Mouse (Mus musculus) bone marrow, adult 2 months (tissue): ENCODE data around the gene Gna12. TPM values are rescaled to one million over a fixed set of nuclear protein-coding genes. Genes with fewer than 3 reads are reported as not detected.

ENCODE experiments used
- H3K27ac ChIP-seq: fragments of 200-500 bp; 2 replicates; pipeline ENCODE4 v1.5.1; 2012; ENCODE audit warnings: low read depth, mild to moderate bottlenecking, control low read depth, inconsistent platforms, low read length; ENCODE audit not compliant: control insufficient read depth, poor library complexity, insufficient read depth
- H3K4me1 ChIP-seq: fragments of 200-500 bp; 2 replicates; pipeline ENCODE4 v1.6.1; 2011; ENCODE audit warnings: low read length; ENCODE audit not compliant: control insufficient read depth, insufficient read depth
- H3K4me3 ChIP-seq: fragments of 200-500 bp; replicated peaks from 2 replicates; pipeline ENCODE3; 2011; ENCODE audit warnings: mild to moderate bottlenecking, low read depth, low read length, control low read depth; ENCODE audit not compliant: control insufficient read depth
- CTCF ChIP-seq: fragments of 200-500 bp; IDR thresholded peaks from 2 replicates; pipeline ENCODE4 v1.5.1; 2011; ENCODE audit warnings: low read length, control low read depth; ENCODE audit not compliant: control insufficient read depth, insufficient read depth
- POLR2A ChIP-seq: fragments of 200-500 bp; IDR thresholded peaks from 2 replicates; pipeline ENCODE4 v1.6.1; 2011; ENCODE audit warnings: low read depth, mild to moderate bottlenecking, control low read depth, low read length, borderline replicate concordance; ENCODE audit not compliant: control insufficient read depth
- WGBS: fragments of 180-500 bp; shearing (Covaris S2); methylation state at CpG from one replicate; pipeline ENCODE4 v1.1.7; 2018; 5-methylcytosine and 5-hydroxymethylcytosine counted together
- polyA plus RNA-seq: library from polyadenylated mRNA; stranded (reverse); fragments of >200 nt; gene quantifications from 2 replicates; pipeline ENCODE4 v1.2.4, GENCODE M21; 2011; ENCODE audit warnings: low replicate concordance; ENCODE audit not compliant: missing spikeins, insufficient read depth, insufficient read length

The Gna12 gene
- polyA plus RNA-seq, 1 experiment, result 15.8 TPM

DNA sequence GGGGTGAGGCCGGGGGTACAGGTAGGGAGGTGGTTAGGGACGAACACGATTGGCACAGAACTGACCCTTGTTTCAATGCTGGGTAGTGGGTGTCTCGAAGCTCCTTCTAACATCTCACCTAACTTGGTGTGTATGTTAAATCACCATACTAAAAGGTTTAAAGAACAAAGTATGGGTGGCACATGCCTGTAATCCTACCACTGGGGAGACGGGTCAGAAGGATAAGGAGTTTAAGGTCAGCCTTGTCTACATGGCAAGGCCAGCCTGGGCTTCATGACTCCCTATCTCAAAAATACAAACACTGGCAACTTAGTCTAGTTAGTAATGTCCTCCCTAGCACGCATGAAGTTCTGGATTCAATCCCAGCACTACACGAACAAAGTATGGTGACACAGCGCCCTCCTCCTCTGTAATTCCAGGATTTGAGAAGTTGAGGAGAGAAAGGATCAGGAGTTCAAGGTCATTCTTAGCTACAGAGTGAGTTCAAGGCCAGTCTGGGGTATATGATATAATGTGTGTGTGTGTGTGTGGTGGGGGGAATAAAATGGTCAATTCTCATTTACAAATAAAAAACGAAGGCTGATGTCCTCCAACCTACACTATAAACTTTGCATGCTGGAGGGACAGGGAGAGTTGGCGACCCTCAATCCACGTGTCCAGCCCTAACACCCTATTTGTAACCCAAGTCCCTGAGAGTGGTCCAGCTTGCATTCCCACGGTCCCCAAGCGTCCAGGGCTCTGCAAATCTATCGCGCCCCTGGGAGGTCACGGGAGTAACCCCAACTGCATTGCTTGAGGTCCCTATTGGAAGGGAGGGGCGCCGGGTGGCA is 935 bp downstream of the Gna12 start:
- TF ChIP-seq CTCF, result no peak
- no peak for TF ChIP-seq POLR2A
- H3K4me3 ChIP-seq, result peak overlapping the region; percentile 91
- WGBS, result 30% methylated on average over 18 of the region's 18 CpGs
- H3K4me1 ChIP-seq, result peaks cover 3% of the 10 kb centered on the region; the same call in 1 of the 2 replicates
- peak overlapping the region; percentile 84; the same call in 1 of the 2 replicates for H3K27ac ChIP-seq

DNA sequence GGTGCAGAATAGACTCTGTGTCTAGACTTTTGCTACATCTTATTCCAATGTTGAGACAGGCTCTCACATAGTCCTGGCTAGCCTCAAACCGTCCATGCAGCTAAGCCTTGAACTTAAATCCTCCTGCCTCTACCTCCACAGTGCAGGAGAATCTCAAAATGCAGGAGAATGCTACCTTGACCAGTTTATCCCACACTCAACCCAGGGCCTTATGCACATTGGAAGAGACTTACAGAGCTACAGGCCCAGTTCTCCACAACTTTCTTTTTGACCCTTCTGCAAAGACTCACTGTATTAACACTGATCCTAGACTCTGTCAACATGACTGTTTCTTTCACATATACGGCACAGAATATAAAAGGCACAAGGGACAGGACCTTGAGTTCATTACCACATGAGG is 1.9 kb downstream of the Gna12 start:
- Histone ChIP-seq H3K4me1 (peaks cover 3% of the 10 kb centered on the region; the same call in 1 of the 2 replicates), H3K4me3 (peak overlapping the region; percentile 26), H3K27ac (no peak overlapping the region)
- WGBS, result 70% methylated on average over 2 of the region's 2 CpGs
- TF ChIP-seq CTCF (no peak), POLR2A (no peak)

DNA sequence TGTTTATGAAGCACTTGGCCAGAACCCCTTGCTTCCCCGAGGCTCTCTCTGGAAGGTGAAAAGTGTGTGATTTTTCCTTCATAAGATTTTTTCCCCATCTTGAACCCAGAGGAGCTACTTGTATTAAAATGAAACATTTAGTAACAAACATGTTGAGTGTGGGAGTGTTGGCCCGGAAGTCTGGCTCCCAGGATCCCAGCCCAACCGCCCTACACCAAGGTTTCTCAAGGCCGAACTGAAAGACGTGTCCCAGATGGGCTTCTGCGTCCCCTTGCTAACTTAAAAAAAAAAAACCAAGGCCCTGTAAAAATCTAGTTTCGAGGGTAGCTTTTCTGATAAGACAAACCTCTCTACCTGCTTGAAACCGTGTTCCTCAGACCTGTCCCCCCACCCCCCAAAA is 2.3 kb downstream of the Gna12 start:
- TF ChIP-seq POLR2A (no peak), CTCF (no peak)
- Histone ChIP-seq H3K27ac (no peak overlapping the region), H3K4me3 (no peak overlapping the region), H3K4me1 (peaks cover 3% of the 10 kb centered on the region; the same call in 1 of the 2 replicates)
- WGBS, result 66% methylated on average over 8 of the region's 8 CpGs

DNA sequence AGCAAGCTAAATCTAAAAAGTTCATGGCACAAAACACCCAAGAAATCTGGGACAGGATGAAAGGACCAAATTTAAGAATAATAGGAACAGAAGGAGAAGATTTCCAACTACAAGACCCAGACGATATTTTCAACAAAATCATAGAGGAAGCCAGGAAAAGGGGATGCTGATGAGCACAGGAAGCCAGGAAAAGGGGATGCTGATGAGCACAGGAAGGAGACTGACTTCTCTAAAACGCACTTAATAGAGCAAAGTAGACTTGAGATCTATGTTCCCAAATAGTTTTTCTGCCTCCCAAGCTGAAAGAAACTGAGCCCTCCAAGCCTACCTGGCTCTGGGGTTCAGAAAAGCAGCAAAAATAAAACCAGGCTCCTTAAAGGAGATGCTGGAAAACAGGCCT is 2.8 kb downstream of the Gna12 start:
- Histone ChIP-seq H3K27ac (no peak overlapping the region), H3K4me1 (peaks cover 3% of the 10 kb centered on the region; the same call in 1 of the 2 replicates), H3K4me3 (no peak overlapping the region)
- TF ChIP-seq POLR2A (no peak), CTCF (no peak)
- WGBS, result 22% methylated on average over 2 of the region's 2 CpGs

DNA sequence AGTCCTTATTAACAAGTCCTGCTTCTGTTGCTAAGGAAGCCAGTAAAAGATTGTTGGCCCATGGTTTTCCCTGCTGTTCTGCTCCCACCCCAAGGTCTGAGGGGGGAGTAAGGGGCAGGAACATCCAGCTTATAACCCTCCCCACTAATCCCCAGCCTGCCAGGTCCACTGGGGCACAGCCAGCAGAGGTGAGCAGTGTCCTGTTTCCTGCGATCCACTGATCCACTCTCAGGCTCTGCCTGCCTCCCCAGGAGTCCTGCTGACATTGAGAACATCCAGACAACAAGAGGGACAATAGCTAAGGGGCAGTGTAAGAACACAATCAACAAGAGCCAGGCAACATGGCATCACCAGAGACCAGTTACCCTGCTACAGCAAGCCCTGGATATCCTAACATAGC is 3.4 kb downstream of the Gna12 start:
- 79% methylated on average over 1 of the region's 1 CpGs for WGBS

DNA sequence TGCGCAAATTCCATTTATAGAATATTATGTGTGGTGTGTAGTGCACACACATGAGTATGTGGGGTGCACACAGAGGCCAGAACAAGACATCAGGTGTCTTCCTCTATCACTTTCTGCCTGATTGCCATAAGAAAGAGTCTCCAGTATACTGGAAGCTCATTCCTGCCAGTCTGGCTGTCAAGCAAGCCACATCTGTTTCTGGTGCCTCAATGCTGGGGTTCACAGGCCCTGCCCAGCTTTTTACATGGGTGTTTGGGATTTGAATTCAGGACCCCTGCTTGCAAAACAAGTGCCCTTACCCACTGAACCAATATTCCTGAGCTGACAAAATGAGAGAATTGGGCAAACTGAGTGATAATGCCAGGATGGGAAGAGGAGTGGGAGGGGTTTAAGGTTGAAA is 4.1 kb downstream of the Gna12 start:
- WGBS, result 87% methylated on average over 1 of the region's 1 CpGs
- Histone ChIP-seq H3K4me3 (no peak overlapping the region), H3K4me1 (peaks cover 2% of the 10 kb centered on the region; the same call in 1 of the 2 replicates), H3K27ac (no peak overlapping the region)
- TF ChIP-seq POLR2A, result no peak
- no peak for TF ChIP-seq CTCF

More for the DNA sequence above, 3.4 kb downstream of the Gna12 start:
- Histone ChIP-seq H3K4me1 (peaks cover 3% of the 10 kb centered on the region; the same call in 1 of the 2 replicates), H3K4me3 (no peak overlapping the region), H3K27ac (no peak overlapping the region)
- TF ChIP-seq CTCF (no peak), POLR2A (no peak)

DNA sequence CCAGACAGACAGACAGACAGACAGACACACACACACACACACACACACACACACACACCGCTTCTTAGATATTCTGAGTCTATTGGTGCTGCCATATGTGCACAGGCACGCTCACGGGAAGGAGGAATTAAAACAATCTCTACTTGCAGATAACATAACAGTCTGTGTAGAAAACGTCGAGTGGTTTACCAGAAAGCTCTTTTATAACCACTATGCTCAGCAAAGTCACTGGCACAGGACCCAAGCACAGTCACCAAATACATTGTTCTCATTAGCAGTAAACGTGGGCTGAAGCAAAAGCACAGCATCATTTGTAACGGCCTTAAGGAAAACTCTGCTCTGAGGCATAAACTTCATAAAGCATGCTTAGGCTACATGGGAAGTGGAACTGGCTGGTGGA is 6.1 kb downstream of the Gna12 start:
- Histone ChIP-seq H3K27ac (no peak overlapping the region), H3K4me1 (no peaks in the 10 kb centered on the region; the same call in 1 of the 2 replicates), H3K4me3 (no peak overlapping the region)
- WGBS, result 52% methylated on average over 7 of the region's 7 CpGs
- no peak for TF ChIP-seq POLR2A
- no peak for TF ChIP-seq CTCF

DNA sequence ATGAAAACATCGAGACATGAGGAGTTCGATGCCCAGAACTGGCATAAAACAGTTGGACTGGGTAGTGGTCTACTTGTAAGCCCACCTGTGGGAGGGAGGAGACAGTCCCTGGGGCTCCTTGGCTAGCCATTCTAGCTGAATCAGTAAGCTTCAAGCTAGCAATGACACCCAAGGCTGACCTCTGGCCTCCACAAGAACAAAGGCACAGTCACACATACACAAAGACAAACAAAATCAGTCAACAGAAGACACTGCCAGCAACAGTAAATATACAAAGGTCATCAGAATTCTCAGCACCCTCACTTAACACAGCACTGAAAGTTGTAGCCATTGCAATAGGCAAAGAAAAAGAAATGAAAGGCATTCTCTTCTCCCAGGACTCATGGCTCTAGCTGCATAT is 6.8 kb downstream of the Gna12 start:
- no peak for TF ChIP-seq CTCF
- no peak for TF ChIP-seq POLR2A
- H3K4me3 ChIP-seq, result no peak overlapping the region
- H3K27ac ChIP-seq, result no peak overlapping the region
- WGBS, result 72% methylated on average over 2 of the region's 2 CpGs
- H3K4me1 ChIP-seq, result peaks cover 1% of the 10 kb centered on the region

DNA sequence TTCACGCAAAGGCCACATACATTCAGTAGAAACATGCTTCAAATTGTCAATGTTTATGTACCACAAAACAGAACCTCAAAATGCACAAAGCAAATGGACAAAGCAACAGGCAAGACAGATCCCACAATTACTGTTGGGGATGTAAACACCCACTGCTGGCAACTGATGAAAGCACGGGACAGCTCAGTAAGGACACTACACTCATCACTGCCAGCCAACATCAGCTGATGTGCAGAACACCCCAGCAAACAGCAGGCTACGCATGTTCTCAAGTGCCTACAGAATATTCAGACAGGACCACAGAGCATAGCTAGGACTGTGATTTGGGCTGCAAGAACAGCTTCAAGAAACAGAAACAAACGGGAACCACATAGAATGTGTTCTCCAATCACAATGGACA is 8.3 kb downstream of the Gna12 start:
- Histone ChIP-seq H3K27ac (no peak overlapping the region), H3K4me1 (peaks cover 4% of the 10 kb centered on the region)
- WGBS, result 86% methylated on average over 4 of the region's 4 CpGs

More for the DNA sequence above, 8.3 kb downstream of the Gna12 start:
- no peak for TF ChIP-seq POLR2A
- TF ChIP-seq CTCF, result no peak
- H3K4me3 ChIP-seq, result no peak overlapping the region
